Mouse (Mus musculus) cerebellum, postnatal 4 days (tissue): Measurements from ENCODE around the gene Fthl17e.
"Not testable (repeated sequence)": the region's sequence is repeated elsewhere in the genome, so short reads cannot be mapped to it uniquely, and the experiment has no call there.

Experiments used
- DNase-seq, 2 experiments: peaks; one replicate each; pipeline ENCODE4 v3.0.0; 2022; ENCODE audit warnings: low spot score in 2 of 2, mixed read lengths in 1 of 2

Fthl17e gene

GRCm38 (mm10) chrX:9033193-9033592 is at the start of gene Fthl17e:
Gene Fthl17e (plus strand): TSS chrX:9033493.
- not testable (repeated sequence) for DNase-seq

- not testable (repeated sequence) for DNase-seq
These were observed 46.6 kb upstream of the Fthl17e start, which contains the start of gene Fthl17d for GRCm38 (mm10) chrX:8986655-8987054. Gene Fthl17d (minus strand): TSS chrX:8986755.

- no peak for DNase-seq
These were observed 17.2 kb upstream of the Fthl17e start for GRCm38 (mm10) chrX:9016079-9016478.

GRCm38 (mm10) chrX:9019481-9019880 is 13.8 kb upstream of the Fthl17e start:
- DNase-seq, result no peak

- DNase-seq, result not testable (repeated sequence)
These were observed 8.3 kb downstream of the Fthl17e start for GRCm38 (mm10) chrX:9041611-9042010.

- DNase-seq, result peak; percentile 29 to 85
These were observed 27.7 kb downstream of the Fthl17e start for GRCm38 (mm10) chrX:9060952-9061351.

GRCm38 (mm10) chrX:9062101-9062500 is 28.8 kb downstream of the Fthl17e start:
- DNase-seq, result no peak

GRCm38 (mm10) chrX:9062715-9063114 is 29.4 kb downstream of the Fthl17e start, which contains the start of gene Fthl17f:
Gene Fthl17f (plus strand): TSS chrX:9063015.
- DNase-seq, result not testable (repeated sequence)

GRCm38 (mm10) chrX:9077699-9078098 is 44.4 kb downstream of the Fthl17e start:
- peak; percentile 45 to 63 for DNase-seq
